Mouse (Mus musculus): ENCODE results near the gene 4931406C07Rik. TPM values are rescaled to one million over a fixed set of nuclear protein-coding genes. Genes with fewer than 3 reads are reported as not detected.
A peak's percentile ranks its signal among the peaks of the same experiment; 100 is the strongest.

Gene 4931406C07Rik
- polyA plus RNA-seq, 1 experiment from 2014 or later, result 12.2 TPM

DNA sequence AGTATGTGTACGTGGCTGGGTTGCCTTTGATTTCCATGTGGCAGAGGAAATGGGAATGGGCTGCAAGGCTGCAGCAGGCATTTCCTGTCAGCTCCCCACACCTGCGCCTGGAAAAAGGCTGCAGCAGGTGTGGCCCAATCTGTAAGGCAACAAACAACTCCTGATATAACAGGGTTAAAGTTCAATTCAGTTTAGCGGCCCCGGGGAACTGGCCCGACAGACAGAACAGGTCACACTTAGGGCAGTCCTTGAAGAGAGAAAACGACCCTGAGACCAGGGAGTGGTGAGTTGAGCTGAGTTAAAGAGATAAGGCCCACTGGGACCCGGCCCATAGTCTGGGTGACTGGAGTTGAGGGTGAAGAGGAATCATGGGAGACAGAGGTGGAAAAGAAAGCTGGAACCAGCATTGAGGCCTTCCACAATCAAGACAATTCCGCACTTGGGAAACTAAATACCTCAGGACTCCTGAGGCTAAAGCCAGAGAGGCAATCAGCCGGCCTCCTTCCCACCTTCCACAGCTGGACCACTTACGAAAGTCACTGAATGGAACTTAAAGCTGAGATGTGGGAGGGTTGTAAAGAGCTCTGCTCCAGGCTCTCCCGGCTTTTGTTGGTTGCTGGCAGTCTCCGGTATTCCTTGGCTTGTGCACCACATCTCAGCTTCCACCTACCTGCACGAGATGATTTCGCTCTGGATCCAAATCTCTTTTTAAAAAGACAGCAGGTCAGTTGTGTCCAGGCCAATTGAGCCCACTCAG, 60.8 kb downstream of the 4931406C07Rik start:
- ATAC-seq (ENCODE audit: low FRiP score) (no peak), DNase-seq (ENCODE audit: low spot score) (no peak)
- H3K36me3 ChIP-seq (replicated peaks; ENCODE audit: control insufficient read depth, insufficient read depth), result no peaks in the 10 kb centered on the region
- H3K27ac ChIP-seq, result no peak overlapping the region
- no peaks in the 10 kb centered on the region for H3K9me3 ChIP-seq (ENCODE audit: control insufficient read depth, low read length)
- H3K27me3 ChIP-seq (ENCODE audit: control insufficient read depth, insufficient read depth, low read length), result no peaks in the 10 kb centered on the region
- 86% methylated on average over 14 of the region's 14 CpGs for WGBS
- H3K4me1 ChIP-seq (replicated peaks; ENCODE audit: control insufficient read depth, insufficient read depth, low read length), result no peaks in the 10 kb centered on the region
- no peak overlapping the region for H3K4me3 ChIP-seq (replicated peaks; ENCODE audit: low read length)
- no peak overlapping the region for H3K4me2 ChIP-seq (replicated peaks)
- no peak overlapping the region for H3K9ac ChIP-seq

DNA sequence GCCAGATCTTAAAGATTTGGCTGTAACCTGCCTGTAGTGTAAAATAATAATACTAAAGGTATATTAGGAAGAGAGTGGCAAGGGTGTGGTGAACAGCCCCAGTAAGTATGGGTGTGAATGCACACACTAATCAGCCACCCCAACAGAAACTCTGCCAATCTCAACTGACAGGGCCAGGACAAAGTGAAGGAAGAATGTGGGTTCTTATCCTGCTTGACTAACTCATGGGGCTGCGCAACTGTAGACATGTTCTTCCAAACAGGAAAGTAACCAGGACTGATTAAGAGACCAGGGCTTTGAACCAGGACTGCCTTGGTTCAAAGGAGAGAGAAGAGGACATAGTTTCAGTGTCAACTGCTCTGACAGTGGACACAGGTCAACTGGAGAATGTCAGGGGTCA, 64.1 kb downstream of the 4931406C07Rik start:
- H3K27ac ChIP-seq, result no peak overlapping the region
- H3K4me2 ChIP-seq (replicated peaks), result no peak overlapping the region
- no peak for DNase-seq (ENCODE audit: low spot score)
- 91% methylated on average over 1 of the region's 1 CpGs for WGBS
- H3K9me3 ChIP-seq (ENCODE audit: control insufficient read depth, low read length), result no peaks in the 10 kb centered on the region
- H3K4me3 ChIP-seq (replicated peaks; ENCODE audit: low read length), result no peak overlapping the region
- H3K4me1 ChIP-seq (replicated peaks; ENCODE audit: control insufficient read depth, insufficient read depth, low read length), result peaks cover 14% of the 10 kb centered on the region
- ATAC-seq (ENCODE audit: low FRiP score), result no peak
- H3K36me3 ChIP-seq (replicated peaks; ENCODE audit: control insufficient read depth, insufficient read depth), result no peaks in the 10 kb centered on the region
- H3K9ac ChIP-seq, result no peak overlapping the region
- H3K27me3 ChIP-seq (ENCODE audit: control insufficient read depth, insufficient read depth, low read length), result no peaks in the 10 kb centered on the region

DNA sequence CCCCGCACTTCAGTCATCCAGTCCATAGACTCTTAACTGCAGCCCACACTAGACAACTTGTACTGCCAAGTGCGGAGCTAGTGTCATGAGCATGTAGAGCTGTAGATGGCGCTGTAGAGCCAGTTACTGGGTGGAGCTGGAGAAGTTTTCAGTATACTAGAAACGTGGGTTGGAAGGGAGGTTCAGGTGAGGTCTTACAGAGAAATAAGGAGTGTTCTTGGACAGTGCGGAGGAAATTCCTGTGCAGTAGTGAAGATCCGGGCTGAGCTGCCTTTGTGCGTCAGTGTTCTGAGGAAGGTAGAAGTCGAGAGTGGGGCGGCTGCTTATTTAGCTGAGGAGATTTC, 64.7 kb downstream of the 4931406C07Rik start:
- ATAC-seq (ENCODE audit: low FRiP score) (no peak), DNase-seq (ENCODE audit: low spot score) (peak; percentile 64)
- WGBS, result 49% methylated on average over 9 of the region's 9 CpGs
- Histone ChIP-seq H3K27me3 (ENCODE audit: control insufficient read depth, insufficient read depth, low read length) (no peaks in the 10 kb centered on the region), H3K36me3 (replicated peaks; ENCODE audit: control insufficient read depth, insufficient read depth) (no peaks in the 10 kb centered on the region), H3K4me3 (replicated peaks; ENCODE audit: low read length) (no peak overlapping the region), H3K9me3 (ENCODE audit: control insufficient read depth, low read length) (no peaks in the 10 kb centered on the region), H3K27ac (no peak overlapping the region), H3K4me2 (replicated peaks) (no peak overlapping the region), H3K4me1 (replicated peaks; ENCODE audit: control insufficient read depth, insufficient read depth, low read length) (peaks cover 14% of the 10 kb centered on the region), H3K9ac (no peak overlapping the region)

DNA sequence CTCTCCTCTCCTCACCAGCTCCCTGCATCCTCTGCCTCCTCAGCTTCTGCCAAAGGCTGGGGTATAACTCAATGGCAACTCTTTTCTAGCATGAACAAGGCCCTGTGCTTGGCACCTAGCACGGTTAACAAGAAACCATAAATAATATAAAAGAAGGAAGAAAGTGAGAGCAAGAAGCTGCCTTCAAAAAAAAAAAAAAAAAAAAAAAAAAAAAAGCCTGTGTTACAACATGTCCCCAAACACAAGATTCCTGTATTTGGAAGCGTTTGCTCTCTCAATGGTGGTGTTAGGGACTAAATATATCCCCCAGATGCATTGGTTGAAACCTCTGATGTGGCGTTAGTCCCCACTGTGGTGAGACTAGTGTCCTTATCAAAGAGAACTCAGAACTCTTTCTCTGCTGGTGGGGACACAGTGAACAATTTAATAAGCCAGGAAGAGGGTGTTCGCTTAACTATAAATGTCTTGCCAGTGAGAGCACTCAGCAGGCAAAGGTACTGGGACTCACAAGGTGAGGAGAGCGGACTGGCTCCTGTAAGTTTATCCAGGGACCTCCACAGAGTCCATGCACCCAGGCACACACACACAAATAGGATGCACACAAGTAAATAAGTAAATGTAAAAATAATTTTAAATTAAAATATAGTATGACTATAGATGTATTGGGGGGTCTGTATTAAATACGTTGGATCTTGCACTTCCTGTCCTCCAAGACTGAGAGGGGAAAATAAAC, 65.2 kb downstream of the 4931406C07Rik start:
- Histone ChIP-seq H3K9me3 (ENCODE audit: control insufficient read depth, low read length) (no peaks in the 10 kb centered on the region), H3K27me3 (ENCODE audit: control insufficient read depth, insufficient read depth, low read length) (no peaks in the 10 kb centered on the region), H3K4me3 (replicated peaks; ENCODE audit: low read length) (no peak overlapping the region), H3K9ac (no peak overlapping the region), H3K27ac (no peak overlapping the region), H3K36me3 (replicated peaks; ENCODE audit: control insufficient read depth, insufficient read depth) (no peaks in the 10 kb centered on the region), H3K4me2 (replicated peaks) (no peak overlapping the region), H3K4me1 (replicated peaks; ENCODE audit: control insufficient read depth, insufficient read depth, low read length) (peaks cover 14% of the 10 kb centered on the region)
- 69% methylated on average over 6 of the region's 6 CpGs for WGBS
- ATAC-seq (ENCODE audit: low FRiP score) (no peak), DNase-seq (ENCODE audit: low spot score) (no peak)

DNA sequence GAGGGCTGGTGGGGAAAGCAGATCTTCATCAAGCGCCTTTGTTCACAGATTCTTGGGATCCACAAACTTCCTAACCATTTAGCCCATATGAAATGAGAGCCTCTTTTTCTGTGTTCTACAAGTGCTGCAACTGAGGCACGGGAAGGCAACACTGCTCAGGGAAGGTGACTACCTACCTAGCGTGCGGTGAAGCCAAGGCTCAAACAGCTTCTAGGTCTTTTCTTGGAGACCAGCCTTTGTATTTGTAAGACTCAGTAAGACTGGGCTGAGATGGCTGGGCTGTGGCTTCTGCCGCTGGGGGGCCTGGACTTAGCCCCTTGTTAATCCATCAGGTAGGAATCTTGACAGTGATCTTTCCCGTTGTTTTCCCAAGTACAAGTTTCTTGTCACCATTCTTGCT, 66.2 kb downstream of the 4931406C07Rik start:
- Histone ChIP-seq H3K27me3 (ENCODE audit: control insufficient read depth, insufficient read depth, low read length) (no peaks in the 10 kb centered on the region), H3K4me3 (replicated peaks; ENCODE audit: low read length) (peak overlapping the region; percentile 45; the same call in 1 of the 2 replicates), H3K4me2 (replicated peaks) (peak overlapping the region; percentile 73), H3K9ac (0 out of 2 replicates have a peak overlapping the region, but pooled peaks have one; percentile 75), H3K9me3 (ENCODE audit: control insufficient read depth, low read length) (no peaks in the 10 kb centered on the region), H3K27ac (no peak overlapping the region), H3K4me1 (replicated peaks; ENCODE audit: control insufficient read depth, insufficient read depth, low read length) (peaks cover 14% of the 10 kb centered on the region), H3K36me3 (replicated peaks; ENCODE audit: control insufficient read depth, insufficient read depth) (no peaks in the 10 kb centered on the region)
- no peak for ATAC-seq (ENCODE audit: low FRiP score)
- 91% methylated on average over 6 of the region's 6 CpGs for WGBS
- DNase-seq (ENCODE audit: low spot score), result no peak

DNA sequence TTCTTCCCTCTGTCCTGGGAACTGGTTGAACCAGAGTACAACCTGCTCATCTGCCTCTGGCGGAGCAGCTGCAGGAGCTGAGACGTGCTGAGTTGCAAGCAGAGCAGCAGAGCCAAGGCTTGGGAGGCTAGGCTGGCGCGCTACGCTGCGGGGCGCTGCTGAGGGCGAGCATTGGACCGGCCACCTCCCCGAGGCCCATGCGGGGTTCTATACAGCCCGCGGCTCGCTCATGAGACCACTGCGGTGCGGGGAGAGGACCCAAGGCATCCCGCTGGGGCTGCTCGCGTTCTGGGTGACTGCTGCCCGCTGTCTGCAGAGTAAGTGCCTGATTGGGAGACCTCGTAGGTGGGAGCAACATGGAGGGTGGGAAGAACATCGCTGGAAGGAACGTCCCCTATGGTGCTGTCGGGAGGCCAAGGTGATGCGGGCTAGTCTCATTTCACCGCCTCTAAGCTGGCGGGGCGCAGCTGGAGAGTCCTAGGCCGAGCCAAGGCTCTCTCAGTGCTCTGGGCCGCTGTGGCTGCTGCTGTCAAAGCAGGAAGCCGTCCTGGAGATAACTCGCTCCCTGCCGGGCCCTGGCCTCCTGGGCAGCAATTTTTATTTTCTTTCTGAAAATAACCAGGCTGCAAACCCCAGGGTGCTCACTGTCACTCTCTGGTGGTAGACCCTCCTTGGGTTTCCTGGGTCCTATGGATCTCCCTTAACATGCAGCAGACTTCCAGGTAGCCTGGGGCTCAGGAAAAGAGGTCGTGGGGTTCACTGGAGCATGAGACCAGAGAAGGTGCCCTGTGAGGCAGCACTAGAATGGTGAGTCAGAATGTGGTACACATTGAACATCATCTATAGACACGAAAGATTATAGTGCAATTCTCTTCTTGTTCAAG, 67.0 kb downstream of the 4931406C07Rik start, which contains the start of gene Vstm5:
Gene Vstm5, plus strand, starts transcription at position 4 of the 884 bp plus-strand sequence.
- no peaks in the 10 kb centered on the region for H3K36me3 ChIP-seq (replicated peaks; ENCODE audit: control insufficient read depth, insufficient read depth)
- H3K4me2 ChIP-seq (replicated peaks), result peak within 1 kb of the TSS; percentile 73
- DNase-seq (ENCODE audit: low spot score) (peak; percentile 62), ATAC-seq (ENCODE audit: low FRiP score) (peak; percentile 92)
- H3K4me3 ChIP-seq (replicated peaks; ENCODE audit: low read length), result peak within 1 kb of the TSS; percentile 45
- peak within 1 kb of the TSS; percentile 75 for H3K9ac ChIP-seq
- no peaks in the 10 kb centered on the region for H3K9me3 ChIP-seq (ENCODE audit: control insufficient read depth, low read length)
- peak within 1 kb of the TSS; percentile 78 for H3K27ac ChIP-seq
- whole genome bisulfite sequencing, result 5% methylated on average over 35 of the region's 35 CpGs
- peaks cover 14% of the 10 kb centered on the region for H3K4me1 ChIP-seq (replicated peaks; ENCODE audit: control insufficient read depth, insufficient read depth, low read length)
- H3K27me3 ChIP-seq (ENCODE audit: control insufficient read depth, insufficient read depth, low read length), result no peaks in the 10 kb centered on the region

DNA sequence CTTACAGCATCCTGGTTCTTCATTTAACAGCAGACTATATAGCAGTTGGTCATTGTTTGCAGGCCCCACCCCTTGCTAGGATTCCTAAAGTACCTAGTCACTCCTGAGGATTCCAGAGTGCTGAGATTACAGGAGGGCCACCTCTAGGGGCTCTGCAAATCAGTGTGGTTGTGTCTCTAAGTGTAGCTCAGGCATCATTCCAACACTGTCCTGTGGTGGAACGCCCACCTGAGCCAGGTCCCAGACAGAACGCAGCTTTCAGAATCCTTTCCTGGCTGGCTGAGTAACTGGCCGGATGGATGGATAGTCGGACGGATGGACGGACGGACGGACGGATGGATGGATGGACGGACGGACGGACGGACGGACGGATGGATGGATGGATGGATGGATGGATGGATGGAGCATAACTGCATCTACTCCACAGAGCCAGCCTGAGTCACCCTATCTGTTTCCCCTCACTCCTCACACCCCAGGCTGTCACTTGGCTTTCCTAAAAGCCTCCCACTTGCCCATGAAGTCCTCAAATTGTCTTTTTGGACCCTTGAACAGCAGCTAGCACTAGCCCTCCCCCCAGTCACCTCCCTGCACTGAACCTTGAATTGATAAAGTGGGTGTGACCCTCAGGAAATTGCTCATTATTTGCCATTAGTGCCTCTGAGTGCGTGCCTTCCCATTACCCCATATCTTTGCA, 67.8 kb downstream of the 4931406C07Rik start:
- H3K9ac ChIP-seq, result peak overlapping the region; percentile 75
- H3K27me3 ChIP-seq (ENCODE audit: control insufficient read depth, insufficient read depth, low read length), result no peaks in the 10 kb centered on the region
- ATAC-seq (ENCODE audit: low FRiP score) (peak; percentile 4; the same call in 1 of the 2 replicates), DNase-seq (ENCODE audit: low spot score) (no peak)
- peak overlapping the region; percentile 45 for H3K4me3 ChIP-seq (replicated peaks; ENCODE audit: low read length)
- H3K36me3 ChIP-seq (replicated peaks; ENCODE audit: control insufficient read depth, insufficient read depth), result no peaks in the 10 kb centered on the region
- H3K9me3 ChIP-seq (ENCODE audit: control insufficient read depth, low read length), result no peaks in the 10 kb centered on the region
- H3K4me2 ChIP-seq (replicated peaks), result peak overlapping the region; percentile 73
- H3K27ac ChIP-seq, result peak overlapping the region; percentile 36
- peaks cover 14% of the 10 kb centered on the region for H3K4me1 ChIP-seq (replicated peaks; ENCODE audit: control insufficient read depth, insufficient read depth, low read length)
- 77% methylated on average over 16 of the region's 16 CpGs for WGBS

DNA sequence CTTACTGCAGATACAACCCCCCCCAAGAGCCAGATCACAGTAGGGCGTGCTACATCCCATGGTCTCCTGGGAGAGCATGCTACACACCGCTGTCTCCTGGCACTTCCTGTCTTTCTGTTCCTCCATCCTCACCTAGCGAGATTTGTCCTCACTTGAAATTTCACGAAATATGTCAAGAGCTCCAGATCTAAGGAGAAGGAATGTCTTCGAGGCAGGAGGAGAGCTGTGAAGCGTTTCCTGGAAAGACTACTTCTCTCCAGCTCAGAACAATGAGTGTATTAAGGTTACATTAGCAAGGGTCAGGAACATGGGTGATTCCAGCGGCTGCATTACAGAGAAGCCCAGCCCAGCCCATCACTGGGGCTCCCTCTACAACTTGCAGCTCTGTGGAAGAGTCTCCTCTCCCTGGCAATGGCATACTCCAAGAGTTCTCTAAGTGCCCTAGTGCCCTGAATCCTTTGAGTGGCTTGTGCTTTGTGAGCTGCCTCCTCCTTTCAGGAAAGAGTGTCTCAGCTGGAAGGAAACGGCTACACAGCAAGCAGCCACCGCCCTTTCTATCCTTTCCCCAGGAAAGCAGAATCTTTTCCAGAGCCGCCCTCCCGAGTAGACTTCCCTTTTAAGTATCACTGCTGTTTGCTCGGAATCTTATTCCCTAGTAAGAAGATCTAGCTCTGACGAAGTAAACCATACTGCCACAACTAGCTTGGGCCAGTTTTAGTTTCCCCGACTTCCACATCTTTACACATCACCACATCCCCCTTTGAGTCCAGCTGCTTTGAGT, 68.5 kb downstream of the 4931406C07Rik start:
- no peak for DNase-seq (ENCODE audit: low spot score)
- H3K4me2 ChIP-seq (replicated peaks), result peak overlapping the region; percentile 73; the same call in 1 of the 2 replicates
- no peak overlapping the region for H3K27ac ChIP-seq
- no peaks in the 10 kb centered on the region for H3K36me3 ChIP-seq (replicated peaks; ENCODE audit: control insufficient read depth, insufficient read depth)
- no peaks in the 10 kb centered on the region for H3K9me3 ChIP-seq (ENCODE audit: control insufficient read depth, low read length)
- WGBS, result 57% methylated on average over 14 of the region's 14 CpGs
- H3K27me3 ChIP-seq (ENCODE audit: control insufficient read depth, insufficient read depth, low read length), result no peaks in the 10 kb centered on the region
- H3K4me3 ChIP-seq (replicated peaks; ENCODE audit: low read length), result no peak overlapping the region
- H3K4me1 ChIP-seq (replicated peaks; ENCODE audit: control insufficient read depth, insufficient read depth, low read length), result peaks cover 14% of the 10 kb centered on the region
- ATAC-seq (ENCODE audit: low FRiP score), result no peak
- peak overlapping the region; percentile 75; the same call in 1 of the 2 replicates for H3K9ac ChIP-seq
